Mouse (Mus musculus): ENCODE data around the gene Adora2b. TPM values are rescaled to one million over a fixed set of nuclear protein-coding genes. Genes with fewer than 3 reads are reported as not detected.

Adora2b gene
- total RNA-seq, 1 experiment from 2014 or later = 7.9 TPM

DNA sequence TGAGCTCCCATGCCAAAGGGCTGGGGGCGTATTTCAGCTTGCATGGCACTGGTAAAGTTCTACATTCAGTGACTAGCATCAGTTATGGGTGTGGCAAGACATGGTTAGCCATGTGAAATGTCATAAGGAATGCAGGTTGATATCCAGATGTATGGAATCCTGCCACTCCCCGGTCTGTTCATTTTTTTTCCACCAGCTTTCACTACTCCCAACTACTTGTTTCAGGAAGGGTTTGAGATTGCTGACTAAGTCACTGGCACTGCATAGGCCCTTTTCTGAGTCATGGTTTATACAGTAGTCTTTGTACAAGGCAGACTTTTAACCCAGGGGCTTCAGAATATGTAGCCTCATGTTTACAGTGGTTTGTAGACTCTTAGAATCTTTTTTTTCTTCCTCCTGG lies 60.5 kb downstream of the Adora2b start:
- ATAC-seq (replicated peaks; ENCODE audit: insufficient number of reproducible peaks, low FRiP score, low TSS enrichment, poor library complexity, severe bottlenecking) = no peak

DNA sequence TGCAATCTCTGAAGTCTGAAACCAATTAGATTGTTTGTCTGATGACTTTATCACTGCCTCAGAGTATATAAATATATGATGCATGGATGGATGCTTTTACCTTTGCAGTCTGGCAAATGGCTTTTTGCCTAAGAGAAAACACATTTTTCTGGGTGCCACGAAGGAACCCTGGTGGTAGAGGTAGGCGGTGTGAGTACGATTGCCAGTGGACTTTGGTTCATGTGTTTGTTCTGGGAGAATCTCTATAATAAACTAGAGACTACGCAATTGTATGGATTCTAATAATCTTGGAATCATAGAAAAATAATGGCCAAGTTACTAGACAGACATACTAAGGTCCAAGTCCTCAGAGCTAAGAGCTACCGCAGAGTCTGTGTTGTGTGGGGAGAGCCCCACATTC lies 66.2 kb downstream of the Adora2b start:
- ATAC-seq (replicated peaks; ENCODE audit: insufficient number of reproducible peaks, low FRiP score, low TSS enrichment, poor library complexity, severe bottlenecking) = no peak

Other genes with a start within 250 kb of the Adora2b start
- 4.8 to 6.3 TPM (median 5.8 TPM) in 3 replicates for gene Zswim7, start 32.4 kb downstream of the Adora2b start, total RNA-seq (2017)
- 19.5 to 26.1 TPM (median 24.7 TPM) in 3 replicates for gene Ttc19, start 32.5 kb downstream of the Adora2b start, total RNA-seq (2017)
- 4.1 to 7.1 TPM (median 4.7 TPM) in 3 replicates for gene Pigl, start 209.5 kb downstream of the Adora2b start, total RNA-seq (2017)
- gene Ncor1, start 209.6 kb downstream of the Adora2b start, total RNA-seq (2017) = 267 to 440 TPM (median 292 TPM) in 3 replicates